Mouse (Mus musculus) hindbrain, embryonic 12.5 days (tissue): ENCODE measurements at regions not wholly inside any gene's neighbourhood (a gene's known extent, or its start where the extent isn't known, plus 50 kb on each side); places are given as distances from the start of the nearest gene placed in this dataset.

ENCODE experiments used
- ATAC-seq: fragments of 200-750 bp; cut with Nextera tagmentation; 2 replicates; pipeline ENCODE4 v1.8.0; 2017; ENCODE audit warnings: moderate TSS enrichment; ENCODE audit not compliant: low FRiP score
- H3K27ac ChIP-seq: fragments of 300-500 bp; sonication (generic); 2 replicates; pipeline ENCODE4 v1.5.1; 2016; ENCODE audit warnings: mild to moderate bottlenecking
- H3K27me3 ChIP-seq: fragments of 300-500 bp; sonication (generic); 2 replicates; pipeline ENCODE4 v1.6.1; 2016; ENCODE audit warnings: mild to moderate bottlenecking
- H3K36me3 ChIP-seq: fragments of 300-500 bp; sonication (generic); 2 replicates; pipeline ENCODE4 v1.6.1; 2016; ENCODE audit warnings: mild to moderate bottlenecking
- H3K4me1 ChIP-seq: fragments of 300-500 bp; sonication (generic); 2 replicates; pipeline ENCODE4 v1.6.1; 2016
- H3K4me2 ChIP-seq: fragments of 300-500 bp; sonication (generic); replicated peaks from 2 replicates; pipeline ENCODE4 v1.6.1; 2016; ENCODE audit warnings: mild to moderate bottlenecking
- H3K4me3 ChIP-seq: fragments of 300-500 bp; sonication (generic); 2 replicates; pipeline ENCODE4 v1.5.1; 2016; ENCODE audit warnings: mild to moderate bottlenecking
- H3K9ac ChIP-seq: fragments of 300-500 bp; sonication (generic); 2 replicates; pipeline ENCODE4 v1.6.1; 2016; ENCODE audit warnings: mild to moderate bottlenecking, moderate library complexity
- H3K9me3 ChIP-seq: fragments of 300-500 bp; sonication (generic); replicated peaks from 2 replicates; pipeline ENCODE4 v1.6.1; 2016; ENCODE audit warnings: mild to moderate bottlenecking
- WGBS: fragments of 180-500 bp; shearing (Covaris S2); methylation state at CpG from one replicate; pipeline ENCODE4 v1.1.7; 2016; 5-methylcytosine and 5-hydroxymethylcytosine counted together

GRCm38 (mm10) chr1:78050231-78050630 lies 146.7 kb downstream of the Pax3 start:
- no peak overlapping the region for H3K4me2 ChIP-seq
- H3K4me3 ChIP-seq = no peak overlapping the region
- WGBS = 86% methylated on average over 3 of the region's 3 CpGs
- H3K36me3 ChIP-seq = no peaks in the 10 kb centered on the region
- H3K27ac ChIP-seq = no peak overlapping the region
- no peaks in the 10 kb centered on the region for H3K27me3 ChIP-seq
- ATAC-seq = no peak
- H3K4me1 ChIP-seq = no peaks in the 10 kb centered on the region
- no peak overlapping the region for H3K9ac ChIP-seq
- no peaks in the 10 kb centered on the region for H3K9me3 ChIP-seq

GRCm38 (mm10) chr1:78032336-78032735 lies 164.6 kb downstream of the Pax3 start:
- H3K36me3 ChIP-seq = no peaks in the 10 kb centered on the region
- no peak overlapping the region for H3K4me3 ChIP-seq
- no peaks in the 10 kb centered on the region for H3K27me3 ChIP-seq
- no peak for ATAC-seq
- H3K4me1 ChIP-seq = no peaks in the 10 kb centered on the region
- H3K27ac ChIP-seq = no peak overlapping the region
- no peaks in the 10 kb centered on the region for H3K9me3 ChIP-seq
- WGBS = 90% methylated on average over 2 of the region's 2 CpGs
- no peak overlapping the region for H3K4me2 ChIP-seq
- H3K9ac ChIP-seq = no peak overlapping the region

- Histone ChIP-seq H3K4me3 (no peak overlapping the region), H3K9me3 (no peaks in the 10 kb centered on the region), H3K9ac (no peak overlapping the region), H3K36me3 (no peaks in the 10 kb centered on the region), H3K27ac (no peak overlapping the region), H3K4me2 (no peak overlapping the region), H3K27me3 (peaks cover under 1% of the 10 kb centered on the region; the same call in 1 of the 2 replicates), H3K4me1 (peaks cover 3% of the 10 kb centered on the region; the same call in 1 of the 2 replicates)
- no peak for ATAC-seq
- 79% methylated on average over 6 of the region's 6 CpGs for WGBS
Measured at GRCm38 (mm10) chr1:78021766-78022165, 175.2 kb downstream of the Pax3 start.

- H3K4me2 ChIP-seq = no peak overlapping the region
- WGBS = 93% methylated on average over 6 of the region's 6 CpGs
- H3K27ac ChIP-seq = no peak overlapping the region
- no peak overlapping the region for H3K9ac ChIP-seq
- peaks cover 6% of the 10 kb centered on the region for H3K4me1 ChIP-seq
- no peak for ATAC-seq
- H3K36me3 ChIP-seq = no peaks in the 10 kb centered on the region
- H3K9me3 ChIP-seq = no peaks in the 10 kb centered on the region
- no peak overlapping the region for H3K4me3 ChIP-seq
- peaks cover 3% of the 10 kb centered on the region; the same call in 1 of the 2 replicates for H3K27me3 ChIP-seq
Measured at GRCm38 (mm10) chr1:78021014-78021413, 175.9 kb downstream of the Pax3 start.

- WGBS = 84% methylated on average over 6 of the region's 6 CpGs
- ATAC-seq = no peak
- no peaks in the 10 kb centered on the region for H3K36me3 ChIP-seq
- H3K9me3 ChIP-seq = no peaks in the 10 kb centered on the region
- H3K27me3 ChIP-seq = peaks cover 3% of the 10 kb centered on the region; the same call in 1 of the 2 replicates
- no peak overlapping the region for H3K9ac ChIP-seq
- H3K4me3 ChIP-seq = no peak overlapping the region
- H3K27ac ChIP-seq = no peak overlapping the region
- no peak overlapping the region for H3K4me2 ChIP-seq
- H3K4me1 ChIP-seq = peaks cover 9% of the 10 kb centered on the region
Measured at GRCm38 (mm10) chr1:78017949-78018617, 178.9 kb downstream of the Pax3 start.

GRCm38 (mm10) chr1:78016541-78017267 lies 180.2 kb downstream of the Pax3 start:
- no peaks in the 10 kb centered on the region for H3K9me3 ChIP-seq
- no peak overlapping the region for H3K27ac ChIP-seq
- peaks cover 3% of the 10 kb centered on the region; the same call in 1 of the 2 replicates for H3K27me3 ChIP-seq
- H3K4me1 ChIP-seq = peaks cover 9% of the 10 kb centered on the region
- H3K4me3 ChIP-seq = no peak overlapping the region
- 0 out of 2 replicates have a peak overlapping the region, but pooled peaks have one; percentile 24 for H3K9ac ChIP-seq
- no peaks in the 10 kb centered on the region for H3K36me3 ChIP-seq
- H3K4me2 ChIP-seq = peak overlapping the region; percentile 39
- no peak for ATAC-seq
- 43% methylated on average over 18 of the region's 18 CpGs for WGBS

GRCm38 (mm10) chr1:78015999-78016398 lies 180.9 kb downstream of the Pax3 start:
- WGBS = 37% methylated on average over 3 of the region's 3 CpGs
- ATAC-seq = no peak
- H3K4me3 ChIP-seq = no peak overlapping the region
- H3K4me2 ChIP-seq = no peak overlapping the region
- no peaks in the 10 kb centered on the region for H3K36me3 ChIP-seq
- H3K27ac ChIP-seq = no peak overlapping the region
- H3K27me3 ChIP-seq = peaks cover 3% of the 10 kb centered on the region; the same call in 1 of the 2 replicates
- H3K4me1 ChIP-seq = peaks cover 9% of the 10 kb centered on the region
- H3K9ac ChIP-seq = no peak overlapping the region
- H3K9me3 ChIP-seq = no peaks in the 10 kb centered on the region

- Histone ChIP-seq H3K9ac (no peak overlapping the region), H3K4me1 (peaks cover 13% of the 10 kb centered on the region), H3K9me3 (no peaks in the 10 kb centered on the region), H3K27ac (no peak overlapping the region), H3K36me3 (no peaks in the 10 kb centered on the region), H3K4me3 (no peak overlapping the region), H3K27me3 (peaks cover 3% of the 10 kb centered on the region; the same call in 1 of the 2 replicates), H3K4me2 (no peak overlapping the region)
- no peak for ATAC-seq
- WGBS = 7% methylated on average over 3 of the region's 3 CpGs
Measured at GRCm38 (mm10) chr1:78013396-78013795, 183.5 kb downstream of the Pax3 start.

- Histone ChIP-seq H3K36me3 (no peaks in the 10 kb centered on the region), H3K4me2 (no peak overlapping the region), H3K27me3 (no peaks in the 10 kb centered on the region), H3K9ac (no peak overlapping the region), H3K4me3 (no peak overlapping the region), H3K27ac (no peak overlapping the region), H3K4me1 (peaks cover 4% of the 10 kb centered on the region; the same call in 1 of the 2 replicates), H3K9me3 (no peaks in the 10 kb centered on the region)
- no peak for ATAC-seq
- 31% methylated on average over 16 of the region's 16 CpGs for WGBS
Measured at GRCm38 (mm10) chr1:78008811-78009410, 188.0 kb downstream of the Pax3 start.

- Histone ChIP-seq H3K36me3 (no peaks in the 10 kb centered on the region), H3K9me3 (no peaks in the 10 kb centered on the region), H3K4me3 (no peak overlapping the region), H3K4me2 (no peak overlapping the region), H3K27me3 (no peaks in the 10 kb centered on the region), H3K9ac (no peak overlapping the region), H3K27ac (no peak overlapping the region), H3K4me1 (peaks cover 4% of the 10 kb centered on the region; the same call in 1 of the 2 replicates)
- no peak for ATAC-seq
- WGBS = 84% methylated on average over 3 of the region's 3 CpGs
Measured at GRCm38 (mm10) chr1:78004376-78004775, 192.6 kb downstream of the Pax3 start.

GRCm38 (mm10) chr1:77998727-77999126 lies 198.2 kb downstream of the Pax3 start:
- no peaks in the 10 kb centered on the region for H3K9me3 ChIP-seq
- ATAC-seq = no peak
- WGBS = 83% methylated on average over 3 of the region's 3 CpGs
- H3K36me3 ChIP-seq = no peaks in the 10 kb centered on the region
- H3K4me2 ChIP-seq = no peak overlapping the region
- no peaks in the 10 kb centered on the region for H3K27me3 ChIP-seq
- H3K4me1 ChIP-seq = no peaks in the 10 kb centered on the region
- no peak overlapping the region for H3K27ac ChIP-seq
- H3K9ac ChIP-seq = no peak overlapping the region
- H3K4me3 ChIP-seq = no peak overlapping the region

- 84% methylated on average over 4 of the region's 4 CpGs for WGBS
- no peak for ATAC-seq
- H3K27ac ChIP-seq = no peak overlapping the region
- H3K36me3 ChIP-seq = no peaks in the 10 kb centered on the region
- no peaks in the 10 kb centered on the region for H3K4me1 ChIP-seq
- no peak overlapping the region for H3K4me3 ChIP-seq
- H3K4me2 ChIP-seq = no peak overlapping the region
- no peak overlapping the region for H3K9ac ChIP-seq
- H3K27me3 ChIP-seq = peaks cover 22% of the 10 kb centered on the region
- no peaks in the 10 kb centered on the region for H3K9me3 ChIP-seq
Measured at GRCm38 (mm10) chr1:77981528-77981927, 215.4 kb downstream of the Pax3 start.
